Mouse (Mus musculus): ENCODE measurements around the gene Slc24a3. TPM values are rescaled to one million over a fixed set of nuclear protein-coding genes. Genes with fewer than 3 reads are reported as not detected.

Slc24a3 gene
- polyA plus RNA-seq, 1 experiment from 2014 or later: 5.1 TPM

GRCm38 (mm10) chr2:145257855-145258254, 90.3 kb downstream of the Slc24a3 start:
- ATAC-seq: no peak
- H3K27ac ChIP-seq: no peak overlapping the region
- H3K4me1 ChIP-seq (replicated peaks): no peaks in the 10 kb centered on the region
- no peaks in the 10 kb centered on the region for H3K36me3 ChIP-seq
- H3K4me2 ChIP-seq (replicated peaks): no peak overlapping the region
- WGBS: 94% methylated on average over 2 of the region's 2 CpGs
- H3K27me3 ChIP-seq: no peaks in the 10 kb centered on the region
- no peak overlapping the region for H3K9ac ChIP-seq (replicated peaks)
- H3K9me3 ChIP-seq: no peaks in the 10 kb centered on the region
- H3K4me3 ChIP-seq (replicated peaks): no peak overlapping the region

- no peak for ATAC-seq
- H3K27ac ChIP-seq: no peak overlapping the region
These were observed 93.0 kb downstream of the Slc24a3 start for GRCm38 (mm10) chr2:145260574-145260973.

GRCm38 (mm10) chr2:145262153-145262552, 94.6 kb downstream of the Slc24a3 start:
- no peak overlapping the region for H3K27ac ChIP-seq
- 79% methylated on average over 1 of the region's 1 CpGs for WGBS
- ATAC-seq: no peak

More at GRCm38 (mm10) chr2:145260574-145260973, 93.0 kb downstream of the Slc24a3 start:
- H3K4me3 ChIP-seq (replicated peaks): no peak overlapping the region
- H3K9me3 ChIP-seq: no peaks in the 10 kb centered on the region
- no peak overlapping the region for H3K4me2 ChIP-seq (replicated peaks)
- H3K9ac ChIP-seq (replicated peaks): no peak overlapping the region
- H3K36me3 ChIP-seq: no peaks in the 10 kb centered on the region
- H3K27me3 ChIP-seq: no peaks in the 10 kb centered on the region
- 89% methylated on average over 1 of the region's 1 CpGs for WGBS
- H3K4me1 ChIP-seq (replicated peaks): no peaks in the 10 kb centered on the region

GRCm38 (mm10) chr2:145266723-145267122, 99.2 kb downstream of the Slc24a3 start:
- no peaks in the 10 kb centered on the region for H3K4me1 ChIP-seq (replicated peaks)
- no peak overlapping the region for H3K4me3 ChIP-seq (replicated peaks)
- no peaks in the 10 kb centered on the region for H3K27me3 ChIP-seq
- H3K4me2 ChIP-seq (replicated peaks): no peak overlapping the region
- H3K9me3 ChIP-seq: no peaks in the 10 kb centered on the region
- ATAC-seq: no peak
- no peak overlapping the region for H3K9ac ChIP-seq (replicated peaks)
- WGBS: 68% methylated on average over 1 of the region's 1 CpGs
- H3K36me3 ChIP-seq: no peaks in the 10 kb centered on the region
- H3K27ac ChIP-seq: no peak overlapping the region

More at GRCm38 (mm10) chr2:145262153-145262552, 94.6 kb downstream of the Slc24a3 start:
- no peaks in the 10 kb centered on the region for H3K9me3 ChIP-seq
- H3K4me3 ChIP-seq (replicated peaks): no peak overlapping the region
- no peaks in the 10 kb centered on the region for H3K27me3 ChIP-seq
- H3K36me3 ChIP-seq: no peaks in the 10 kb centered on the region
- no peak overlapping the region for H3K9ac ChIP-seq (replicated peaks)
- no peaks in the 10 kb centered on the region for H3K4me1 ChIP-seq (replicated peaks)
- no peak overlapping the region for H3K4me2 ChIP-seq (replicated peaks)

- Histone ChIP-seq H3K9me3 (no peaks in the 10 kb centered on the region), H3K27me3 (no peaks in the 10 kb centered on the region), H3K4me2 (replicated peaks) (no peak overlapping the region), H3K4me3 (replicated peaks) (no peak overlapping the region), H3K9ac (replicated peaks) (no peak overlapping the region), H3K36me3 (no peaks in the 10 kb centered on the region), H3K4me1 (replicated peaks) (no peaks in the 10 kb centered on the region), H3K27ac (no peak overlapping the region)
- no peak for ATAC-seq
These were observed 101.4 kb downstream of the Slc24a3 start for GRCm38 (mm10) chr2:145268971-145269370.

- Histone ChIP-seq H3K4me1 (replicated peaks) (no peaks in the 10 kb centered on the region), H3K27me3 (no peaks in the 10 kb centered on the region), H3K36me3 (no peaks in the 10 kb centered on the region), H3K27ac (no peak overlapping the region), H3K4me2 (replicated peaks) (no peak overlapping the region), H3K9ac (replicated peaks) (no peak overlapping the region), H3K4me3 (replicated peaks) (no peak overlapping the region), H3K9me3 (no peaks in the 10 kb centered on the region)
- no peak for ATAC-seq
- WGBS: 89% methylated on average over 4 of the region's 4 CpGs
These were observed 101.9 kb downstream of the Slc24a3 start for GRCm38 (mm10) chr2:145269410-145269809.

- Histone ChIP-seq H3K9me3 (no peaks in the 10 kb centered on the region), H3K4me1 (replicated peaks) (no peaks in the 10 kb centered on the region), H3K27me3 (no peaks in the 10 kb centered on the region), H3K9ac (replicated peaks) (no peak overlapping the region), H3K36me3 (no peaks in the 10 kb centered on the region), H3K4me3 (replicated peaks) (no peak overlapping the region), H3K27ac (no peak overlapping the region), H3K4me2 (replicated peaks) (no peak overlapping the region)
- WGBS: 91% methylated on average over 9 of the region's 9 CpGs
- no peak for ATAC-seq
These were observed 106.6 kb downstream of the Slc24a3 start for GRCm38 (mm10) chr2:145274016-145274677.

GRCm38 (mm10) chr2:145279336-145279735, 111.8 kb downstream of the Slc24a3 start:
- no peaks in the 10 kb centered on the region for H3K27me3 ChIP-seq
- H3K27ac ChIP-seq: no peak overlapping the region
- ATAC-seq: no peak
- no peaks in the 10 kb centered on the region for H3K9me3 ChIP-seq
- no peaks in the 10 kb centered on the region for H3K36me3 ChIP-seq
- no peaks in the 10 kb centered on the region for H3K4me1 ChIP-seq (replicated peaks)
- no peak overlapping the region for H3K9ac ChIP-seq (replicated peaks)
- WGBS: 79% methylated on average over 1 of the region's 1 CpGs
- H3K4me2 ChIP-seq (replicated peaks): no peak overlapping the region
- no peak overlapping the region for H3K4me3 ChIP-seq (replicated peaks)

- no peak overlapping the region for H3K4me2 ChIP-seq (replicated peaks)
- no peaks in the 10 kb centered on the region for H3K9me3 ChIP-seq
- H3K4me1 ChIP-seq (replicated peaks): no peaks in the 10 kb centered on the region
- H3K36me3 ChIP-seq: no peaks in the 10 kb centered on the region
- H3K4me3 ChIP-seq (replicated peaks): no peak overlapping the region
- 63% methylated on average over 2 of the region's 2 CpGs for WGBS
- H3K9ac ChIP-seq (replicated peaks): no peak overlapping the region
- H3K27me3 ChIP-seq: no peaks in the 10 kb centered on the region
- H3K27ac ChIP-seq: no peak overlapping the region
- ATAC-seq: no peak
These were observed 116.2 kb downstream of the Slc24a3 start for GRCm38 (mm10) chr2:145283746-145284145.

- no peaks in the 10 kb centered on the region for H3K9me3 ChIP-seq
- H3K4me3 ChIP-seq (replicated peaks): no peak overlapping the region
- no peak overlapping the region for H3K27ac ChIP-seq
- WGBS: 66% methylated on average over 1 of the region's 1 CpGs
- no peaks in the 10 kb centered on the region for H3K36me3 ChIP-seq
- no peaks in the 10 kb centered on the region for H3K4me1 ChIP-seq (replicated peaks)
- no peak overlapping the region for H3K9ac ChIP-seq (replicated peaks)
- H3K4me2 ChIP-seq (replicated peaks): no peak overlapping the region
- H3K27me3 ChIP-seq: no peaks in the 10 kb centered on the region
- no peak for ATAC-seq
These were observed 120.9 kb downstream of the Slc24a3 start for GRCm38 (mm10) chr2:145288501-145288900.

GRCm38 (mm10) chr2:145291473-145291872, 123.9 kb downstream of the Slc24a3 start:
- H3K27ac ChIP-seq: no peak overlapping the region
- no peak overlapping the region for H3K9ac ChIP-seq (replicated peaks)
- H3K36me3 ChIP-seq: no peaks in the 10 kb centered on the region
- no peaks in the 10 kb centered on the region for H3K9me3 ChIP-seq
- H3K27me3 ChIP-seq: no peaks in the 10 kb centered on the region
- H3K4me2 ChIP-seq (replicated peaks): no peak overlapping the region
- 38% methylated on average over 2 of the region's 2 CpGs for WGBS
- no peak overlapping the region for H3K4me3 ChIP-seq (replicated peaks)
- no peak for ATAC-seq
- H3K4me1 ChIP-seq (replicated peaks): no peaks in the 10 kb centered on the region

GRCm38 (mm10) chr2:145292196-145292595, 124.6 kb downstream of the Slc24a3 start:
- Histone ChIP-seq H3K4me2 (replicated peaks) (no peak overlapping the region), H3K27me3 (no peaks in the 10 kb centered on the region), H3K9ac (replicated peaks) (no peak overlapping the region), H3K36me3 (no peaks in the 10 kb centered on the region), H3K27ac (no peak overlapping the region), H3K9me3 (no peaks in the 10 kb centered on the region), H3K4me3 (replicated peaks) (no peak overlapping the region), H3K4me1 (replicated peaks) (no peaks in the 10 kb centered on the region)
- no peak for ATAC-seq
- WGBS: 100% methylated on average over 1 of the region's 1 CpGs

- no peaks in the 10 kb centered on the region for H3K27me3 ChIP-seq
- 74% methylated on average over 1 of the region's 1 CpGs for WGBS
- no peak overlapping the region for H3K4me3 ChIP-seq (replicated peaks)
- H3K4me1 ChIP-seq (replicated peaks): no peaks in the 10 kb centered on the region
- H3K9ac ChIP-seq (replicated peaks): no peak overlapping the region
- H3K9me3 ChIP-seq: no peaks in the 10 kb centered on the region
- no peak overlapping the region for H3K27ac ChIP-seq
- H3K36me3 ChIP-seq: no peaks in the 10 kb centered on the region
- ATAC-seq: no peak
- no peak overlapping the region for H3K4me2 ChIP-seq (replicated peaks)
These were observed 125.3 kb downstream of the Slc24a3 start for GRCm38 (mm10) chr2:145292816-145293215.
